Mouse (Mus musculus) ovary, postnatal 10 days (tissue): ENCODE data around the gene 2610301B20Rik.
"Not testable (repeated sequence)": the region's sequence is repeated elsewhere in the genome, so short reads cannot be mapped to it uniquely, and the experiment has no call there.

Experiments used
- DNase-seq: peaks from one replicate; pipeline ENCODE4 v3.0.0; 2022; ENCODE audit warnings: low spot score

2610301B20Rik gene

GRCm38 (mm10) chr4:10911417-10911816 is 37.1 kb downstream of the 2610301B20Rik start:
- not testable (repeated sequence) for DNase-seq

GRCm38 (mm10) chr4:10911909-10912478 is 37.7 kb downstream of the 2610301B20Rik start:
- no peak for DNase-seq

- peak; percentile 80 for DNase-seq
Measured at GRCm38 (mm10) chr4:10912611-10913301, 38.5 kb downstream of the 2610301B20Rik start.

- DNase-seq = no peak
Measured at GRCm38 (mm10) chr4:10913409-10913808, 39.1 kb downstream of the 2610301B20Rik start.

- DNase-seq = no peak
Measured at GRCm38 (mm10) chr4:10914766-10915165, 40.5 kb downstream of the 2610301B20Rik start.

GRCm38 (mm10) chr4:10915271-10915670 is 41.0 kb downstream of the 2610301B20Rik start:
- DNase-seq = no peak

GRCm38 (mm10) chr4:10918402-10918801 is 44.1 kb downstream of the 2610301B20Rik start:
- no peak for DNase-seq

GRCm38 (mm10) chr4:10919097-10919496 is 44.8 kb downstream of the 2610301B20Rik start:
- DNase-seq = no peak

GRCm38 (mm10) chr4:10919530-10919929 is 45.2 kb downstream of the 2610301B20Rik start:
- DNase-seq = no peak

- no peak for DNase-seq
Measured at GRCm38 (mm10) chr4:10919987-10920386, 45.7 kb downstream of the 2610301B20Rik start.

- DNase-seq = no peak
Measured at GRCm38 (mm10) chr4:10920622-10921021, 46.3 kb downstream of the 2610301B20Rik start.

- DNase-seq = no peak
Measured at GRCm38 (mm10) chr4:10923180-10923579, 48.9 kb downstream of the 2610301B20Rik start.

GRCm38 (mm10) chr4:10924140-10924539 is 49.8 kb downstream of the 2610301B20Rik start:
- no peak for DNase-seq

GRCm38 (mm10) chr4:10924541-10924940 is 50.2 kb downstream of the 2610301B20Rik start:
- no peak for DNase-seq

- DNase-seq = no peak
Measured at GRCm38 (mm10) chr4:10926416-10926815, 52.1 kb downstream of the 2610301B20Rik start.

- DNase-seq = no peak
Measured at GRCm38 (mm10) chr4:10928158-10928557, 53.9 kb downstream of the 2610301B20Rik start.

- no peak for DNase-seq
Measured at GRCm38 (mm10) chr4:10929726-10930125, 55.4 kb downstream of the 2610301B20Rik start.

- DNase-seq = no peak
Measured at GRCm38 (mm10) chr4:10931040-10931439, 56.7 kb downstream of the 2610301B20Rik start.

GRCm38 (mm10) chr4:10932091-10932745 is 57.9 kb downstream of the 2610301B20Rik start:
- DNase-seq = no peak

- no peak for DNase-seq
Measured at GRCm38 (mm10) chr4:10932782-10933181, 58.5 kb downstream of the 2610301B20Rik start.

GRCm38 (mm10) chr4:10936766-10937165 is 62.5 kb downstream of the 2610301B20Rik start:
- no peak for DNase-seq
